Mouse (Mus musculus) embryonic facial prominence, embryonic 14.5 days (tissue): ENCODE measurements around the gene Iqcf4. TPM values are rescaled to one million over a fixed set of nuclear protein-coding genes. Genes with fewer than 3 reads are reported as not detected.
A peak's percentile ranks its signal among the peaks of the same experiment; 100 is the strongest.
"Not testable (repeated sequence)": the region's sequence is repeated elsewhere in the genome, so short reads cannot be mapped to it uniquely, and the experiment has no call there.

ENCODE experiments used
- ATAC-seq: fragments of 200-750 bp; cut with Nextera tagmentation; 2 replicates; pipeline ENCODE4 v1.8.0; 2017; ENCODE audit warnings: low read depth, moderate number of reproducible peaks, moderate TSS enrichment
- DNase-seq: peaks from one replicate; pipeline ENCODE4 v3.0.0-alpha.2; 2015; ENCODE audit warnings: low spot score
- H3K27ac ChIP-seq: fragments of 300-500 bp; sonication (generic); replicated peaks from 2 replicates; pipeline ENCODE4 v1.5.1; 2014; ENCODE audit warnings: low read depth, mild to moderate bottlenecking, low read length, moderate library complexity
- H3K27me3 ChIP-seq: fragments of 300-500 bp; sonication (generic); replicated peaks from 2 replicates; pipeline ENCODE4 v1.6.1; 2014; ENCODE audit warnings: low read length; ENCODE audit not compliant: control insufficient read depth, insufficient read depth
- H3K36me3 ChIP-seq: fragments of 300-500 bp; sonication (generic); 2 replicates; pipeline ENCODE4 v1.6.1; 2014; ENCODE audit warnings: low read length, mixed read lengths; ENCODE audit not compliant: control insufficient read depth, insufficient read depth
- H3K4me1 ChIP-seq: fragments of 300-500 bp; sonication (generic); 2 replicates; pipeline ENCODE4 v1.6.1; 2014; ENCODE audit warnings: antibody characterized with exemption, low read length; ENCODE audit not compliant: control insufficient read depth, insufficient read depth
- H3K4me2 ChIP-seq: fragments of 300-500 bp; sonication (generic); 2 replicates; pipeline ENCODE4 v1.6.1; 2014; ENCODE audit warnings: low read depth, mild to moderate bottlenecking, low read length, moderate library complexity, mixed read lengths
- H3K4me3 ChIP-seq: fragments of 300-500 bp; sonication (generic); 2 replicates; pipeline ENCODE4 v1.5.1; 2014; ENCODE audit warnings: low read depth, mild to moderate bottlenecking, low read length
- H3K9ac ChIP-seq: fragments of 300-500 bp; sonication (generic); 2 replicates; pipeline ENCODE4 v1.6.1; 2014; ENCODE audit warnings: low read depth, mild to moderate bottlenecking, low read length, moderate library complexity, mixed read lengths
- H3K9me3 ChIP-seq: fragments of 300-500 bp; sonication (generic); 2 replicates; pipeline ENCODE4 v1.6.1; 2016; ENCODE audit warnings: low read length; ENCODE audit not compliant: control insufficient read depth
- WGBS: fragments of 180-500 bp; shearing (Covaris S2); extraction: QIAGEN DNeasy Blood & Tissue Kit; methylation state at CpG from one replicate; pipeline ENCODE4 v1.1.7; 2014; 5-methylcytosine and 5-hydroxymethylcytosine counted together
- polyA plus RNA-seq: library from polyadenylated mRNA; unstranded; fragments of >200 nt; fragmentation: Nextera tagmentation; extraction: Ambion mirVana; gene quantifications from 2 replicates; pipeline ENCODE4 v1.2.1, GENCODE M21; 2014

Gene Iqcf4
- polyA plus RNA-seq, 1 experiment from 2014 or later: not detected

- H3K4me1 ChIP-seq, H3K36me3 ChIP-seq, H3K4me3 ChIP-seq, H3K27ac ChIP-seq, DNase-seq, H3K27me3 ChIP-seq, H3K9me3 ChIP-seq, H3K4me2 ChIP-seq, H3K9ac ChIP-seq: not testable (repeated sequence)
- WGBS: 16% methylated on average over 4 of the region's 4 CpGs
- 0 out of 2 replicates have a peak, but pooled peaks have one; percentile 26 for ATAC-seq
Observed at GRCm38 (mm10) chr9:106595402-106595801, 24.6 kb upstream of the Iqcf4 start.

- no peaks in the 10 kb centered on the region for H3K4me1 ChIP-seq
- no peak overlapping the region for H3K9ac ChIP-seq
- H3K27ac ChIP-seq: no peak overlapping the region
Observed at GRCm38 (mm10) chr9:106592158-106592557, 21.4 kb upstream of the Iqcf4 start.

GRCm38 (mm10) chr9:106582552-106582951 lies 11.8 kb upstream of the Iqcf4 start:
- no peak for ATAC-seq
- Histone ChIP-seq H3K4me3 (no peak overlapping the region), H3K27me3 (no peaks in the 10 kb centered on the region), H3K27ac (no peak overlapping the region), H3K36me3 (no peaks in the 10 kb centered on the region), H3K9me3 (peaks cover 6% of the 10 kb centered on the region; the same call in 1 of the 2 replicates), H3K9ac (no peak overlapping the region), H3K4me2 (no peak overlapping the region), H3K4me1 (no peaks in the 10 kb centered on the region)
- no peak for DNase-seq
- WGBS: 85% methylated on average over 1 of the region's 1 CpGs

More at GRCm38 (mm10) chr9:106592158-106592557, 21.4 kb upstream of the Iqcf4 start:
- no peaks in the 10 kb centered on the region for H3K27me3 ChIP-seq
- H3K36me3 ChIP-seq: no peaks in the 10 kb centered on the region
- no peaks in the 10 kb centered on the region for H3K9me3 ChIP-seq
- 89% methylated on average over 5 of the region's 5 CpGs for WGBS
- no peak overlapping the region for H3K4me3 ChIP-seq
- ATAC-seq (no peak), DNase-seq (no peak)
- no peak overlapping the region for H3K4me2 ChIP-seq

GRCm38 (mm10) chr9:106580016-106580415 lies 9.2 kb upstream of the Iqcf4 start:
- H3K36me3 ChIP-seq: no peaks in the 10 kb centered on the region
- no peak overlapping the region for H3K9ac ChIP-seq
- H3K4me1 ChIP-seq: no peaks in the 10 kb centered on the region
- peaks cover 6% of the 10 kb centered on the region; the same call in 1 of the 2 replicates for H3K9me3 ChIP-seq
- no peaks in the 10 kb centered on the region for H3K27me3 ChIP-seq
- no peak overlapping the region for H3K27ac ChIP-seq
- ATAC-seq (no peak), DNase-seq (no peak)
- H3K4me2 ChIP-seq: no peak overlapping the region
- WGBS: 83% methylated on average over 7 of the region's 7 CpGs
- H3K4me3 ChIP-seq: no peak overlapping the region

- Histone ChIP-seq H3K4me3 (no peak overlapping the region), H3K9ac (no peak overlapping the region), H3K27me3 (no peaks in the 10 kb centered on the region), H3K4me1 (no peaks in the 10 kb centered on the region), H3K9me3 (peaks cover 6% of the 10 kb centered on the region; the same call in 1 of the 2 replicates), H3K36me3 (no peaks in the 10 kb centered on the region), H3K27ac (no peak overlapping the region), H3K4me2 (no peak overlapping the region)
- ATAC-seq: no peak
- DNase-seq: no peak
- 82% methylated on average over 2 of the region's 2 CpGs for WGBS
Observed at GRCm38 (mm10) chr9:106576112-106576511, 5.3 kb upstream of the Iqcf4 start.

GRCm38 (mm10) chr9:106573366-106573765 lies 2.6 kb upstream of the Iqcf4 start:
- H3K4me1 ChIP-seq: no peaks in the 10 kb centered on the region
- DNase-seq (no peak), ATAC-seq (no peak)
- H3K27me3 ChIP-seq: no peaks in the 10 kb centered on the region
- no peak overlapping the region for H3K4me3 ChIP-seq
- no peak overlapping the region for H3K9ac ChIP-seq
- no peaks in the 10 kb centered on the region for H3K36me3 ChIP-seq
- no peak overlapping the region for H3K27ac ChIP-seq
- 89% methylated on average over 5 of the region's 5 CpGs for WGBS
- H3K9me3 ChIP-seq: no peaks in the 10 kb centered on the region
- H3K4me2 ChIP-seq: no peak overlapping the region

GRCm38 (mm10) chr9:106572186-106572585 lies 1.4 kb upstream of the Iqcf4 start:
- no peaks in the 10 kb centered on the region for H3K4me1 ChIP-seq
- 96% methylated on average over 2 of the region's 2 CpGs for whole genome bisulfite sequencing

GRCm38 (mm10) chr9:106566437-106566836 lies 4.4 kb downstream of the Iqcf4 start:
- DNase-seq: no peak

More at GRCm38 (mm10) chr9:106572186-106572585, 1.4 kb upstream of the Iqcf4 start:
- Histone ChIP-seq H3K36me3 (no peaks in the 10 kb centered on the region), H3K27me3 (no peaks in the 10 kb centered on the region), H3K4me2 (no peak overlapping the region), H3K4me3 (no peak overlapping the region), H3K9me3 (no peaks in the 10 kb centered on the region), H3K9ac (no peak overlapping the region), H3K27ac (no peak overlapping the region)
- no peak for DNase-seq
- ATAC-seq: no peak

GRCm38 (mm10) chr9:106564025-106564424 lies 6.8 kb downstream of the Iqcf4 start:
- Histone ChIP-seq H3K27me3 (no peaks in the 10 kb centered on the region), H3K36me3 (no peaks in the 10 kb centered on the region), H3K4me1 (no peaks in the 10 kb centered on the region), H3K9me3 (no peaks in the 10 kb centered on the region), H3K4me3 (no peak overlapping the region), H3K9ac (no peak overlapping the region), H3K4me2 (no peak overlapping the region), H3K27ac (no peak overlapping the region)
- ATAC-seq: no peak
- no peak for DNase-seq
- 72% methylated on average over 8 of the region's 8 CpGs for WGBS

More at GRCm38 (mm10) chr9:106566437-106566836, 4.4 kb downstream of the Iqcf4 start:
- Histone ChIP-seq H3K9ac (no peak overlapping the region), H3K4me2 (no peak overlapping the region), H3K36me3 (no peaks in the 10 kb centered on the region), H3K4me3 (no peak overlapping the region), H3K27ac (no peak overlapping the region), H3K27me3 (no peaks in the 10 kb centered on the region), H3K9me3 (no peaks in the 10 kb centered on the region), H3K4me1 (no peaks in the 10 kb centered on the region)
- no peak for ATAC-seq
- 58% methylated on average over 11 of the region's 11 CpGs for WGBS
